Mouse (Mus musculus) retina, embryonic 14.5 days (tissue): ENCODE measurements at regions not wholly inside any gene's neighbourhood (a gene's known extent, or its start where the extent isn't known, plus 50 kb on each side); places are given as distances from the start of the nearest gene placed in this dataset.

ENCODE experiments used
- DNase-seq: peaks from one replicate; pipeline ENCODE4 v3.0.0-alpha.2; 2015; ENCODE audit warnings: low spot score

GRCm38 (mm10) chr9:32906233-32906872 is 270.3 kb downstream of the Ets1 start:
- no peak for DNase-seq

- DNase-seq: no peak
Measured at GRCm38 (mm10) chr9:32910641-32911040, 274.6 kb downstream of the Ets1 start.

DNA sequence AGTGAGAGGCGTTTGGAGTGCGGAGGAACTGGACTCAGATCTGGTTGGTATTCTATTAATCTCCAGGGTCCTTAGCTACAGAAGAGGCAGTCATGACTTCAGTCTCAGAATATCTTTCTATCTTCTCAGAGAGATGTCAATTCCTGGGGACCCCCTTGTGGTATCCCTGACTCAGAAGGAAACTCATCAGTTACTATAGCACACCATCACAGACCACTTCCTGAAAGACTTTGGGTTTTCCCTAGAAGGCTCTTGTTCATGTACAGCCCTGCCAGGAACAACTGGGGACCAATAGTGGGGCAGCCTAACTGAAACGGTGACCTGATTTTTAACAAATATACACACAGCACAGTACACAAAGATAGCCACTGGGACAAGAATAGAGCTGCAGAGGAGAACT is 279.6 kb downstream of the Ets1 start:
- no peak for DNase-seq

DNA sequence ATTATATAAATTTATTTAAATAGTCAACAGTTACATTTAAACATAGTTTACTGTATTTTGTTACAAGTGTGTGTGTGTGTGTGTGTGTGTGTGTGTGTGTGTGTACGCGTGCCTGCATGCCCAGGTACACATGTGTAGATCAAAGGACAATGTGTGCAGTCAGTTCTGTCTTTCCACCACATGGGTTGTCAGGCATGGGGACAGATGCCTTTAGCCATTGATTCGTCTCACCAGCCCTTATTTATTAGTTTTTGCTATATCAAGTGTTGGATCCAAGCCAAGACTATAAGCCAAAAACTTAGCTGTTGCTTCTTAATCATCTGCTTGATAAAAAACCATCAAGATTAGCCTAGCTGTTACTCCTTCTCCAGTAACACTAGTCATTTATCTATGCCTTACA is 280.7 kb downstream of the Ets1 start:
- DNase-seq: no peak

DNA sequence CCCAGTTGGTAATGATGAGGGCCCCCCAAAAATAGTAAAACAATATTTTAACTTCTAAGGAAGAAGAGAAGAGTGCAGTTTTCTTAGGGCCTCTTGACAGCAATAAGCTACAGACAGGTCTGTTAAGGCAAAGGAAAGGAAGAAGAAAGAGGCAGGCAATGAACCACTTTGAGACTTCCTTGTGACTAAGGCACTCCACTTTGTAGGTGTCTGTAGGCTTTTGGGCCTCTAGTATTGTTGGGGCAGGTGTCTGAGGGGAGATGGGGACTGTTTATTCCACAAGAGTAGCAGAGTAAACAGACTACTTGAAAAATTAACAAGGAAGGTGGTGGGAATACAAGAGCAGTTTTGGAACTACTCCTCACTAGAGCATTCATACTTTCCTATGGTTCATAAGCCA is 287.9 kb downstream of the Ets1 start:
- DNase-seq: no peak

- DNase-seq: no peak
Measured at GRCm38 (mm10) chr9:32924333-32924886, 288.4 kb downstream of the Ets1 start.

DNA sequence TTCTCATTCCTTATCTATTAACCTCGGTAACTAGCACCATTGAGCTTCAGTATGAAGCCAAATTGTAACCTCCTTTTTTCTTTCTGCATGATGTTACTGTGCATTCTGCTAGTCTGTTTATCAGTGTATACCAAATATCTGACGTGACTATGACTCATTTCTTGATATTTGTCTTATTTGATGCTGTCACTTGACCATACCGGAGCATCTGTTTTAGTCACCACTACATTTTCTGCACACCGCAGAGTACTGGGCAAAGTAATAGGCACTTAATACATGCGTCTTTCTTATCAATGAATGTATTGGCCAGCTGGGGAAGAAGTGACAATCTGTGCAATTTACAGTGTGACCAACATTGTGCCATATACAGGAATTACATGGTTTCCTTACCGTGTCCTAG is 289.0 kb downstream of the Ets1 start:
- no peak for DNase-seq

DNA sequence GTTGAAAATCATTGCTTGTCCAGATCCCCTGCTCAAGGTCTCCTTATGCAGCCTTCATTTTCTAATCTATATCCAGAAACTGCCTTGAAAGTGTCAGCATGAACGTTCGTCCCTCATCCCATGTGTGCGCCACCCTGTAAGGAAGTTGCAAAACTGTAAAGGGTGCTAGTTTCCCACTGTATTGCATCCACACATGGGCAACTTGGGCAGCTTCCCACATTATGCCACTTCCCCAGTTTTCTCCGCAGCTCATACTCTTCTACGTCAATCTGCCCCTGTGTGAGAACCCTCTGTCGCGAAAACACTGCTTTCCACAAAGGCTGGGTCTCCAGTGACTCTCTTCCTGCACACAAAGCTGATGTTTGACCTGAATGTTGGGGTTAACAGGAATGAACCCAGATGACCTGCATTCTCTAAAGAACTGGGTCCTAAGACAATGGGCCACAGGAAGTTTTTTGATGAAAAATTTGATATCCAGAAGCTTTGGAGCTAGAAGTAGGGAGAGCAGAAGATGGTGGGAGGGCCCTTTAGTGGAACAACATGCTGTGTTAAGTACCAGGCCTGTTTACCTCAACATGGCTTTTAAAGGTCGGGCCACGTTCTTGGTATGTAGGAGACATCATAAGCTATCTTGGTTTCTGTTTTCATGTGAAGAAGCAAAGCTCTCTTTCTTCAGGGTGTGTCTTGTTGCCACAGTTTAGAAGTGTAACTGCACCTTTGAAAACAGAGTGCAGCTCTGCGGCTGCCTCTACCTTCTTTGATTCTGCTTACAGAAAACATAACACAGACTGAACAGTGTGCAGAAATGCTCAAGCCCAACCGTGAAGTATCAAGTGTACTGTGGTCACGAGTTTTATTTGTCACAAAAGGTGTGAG is 289.9 kb downstream of the Ets1 start:
- no peak for DNase-seq

GRCm38 (mm10) chr9:32927656-32928055 is 291.6 kb downstream of the Ets1 start:
- DNase-seq: no peak

DNA sequence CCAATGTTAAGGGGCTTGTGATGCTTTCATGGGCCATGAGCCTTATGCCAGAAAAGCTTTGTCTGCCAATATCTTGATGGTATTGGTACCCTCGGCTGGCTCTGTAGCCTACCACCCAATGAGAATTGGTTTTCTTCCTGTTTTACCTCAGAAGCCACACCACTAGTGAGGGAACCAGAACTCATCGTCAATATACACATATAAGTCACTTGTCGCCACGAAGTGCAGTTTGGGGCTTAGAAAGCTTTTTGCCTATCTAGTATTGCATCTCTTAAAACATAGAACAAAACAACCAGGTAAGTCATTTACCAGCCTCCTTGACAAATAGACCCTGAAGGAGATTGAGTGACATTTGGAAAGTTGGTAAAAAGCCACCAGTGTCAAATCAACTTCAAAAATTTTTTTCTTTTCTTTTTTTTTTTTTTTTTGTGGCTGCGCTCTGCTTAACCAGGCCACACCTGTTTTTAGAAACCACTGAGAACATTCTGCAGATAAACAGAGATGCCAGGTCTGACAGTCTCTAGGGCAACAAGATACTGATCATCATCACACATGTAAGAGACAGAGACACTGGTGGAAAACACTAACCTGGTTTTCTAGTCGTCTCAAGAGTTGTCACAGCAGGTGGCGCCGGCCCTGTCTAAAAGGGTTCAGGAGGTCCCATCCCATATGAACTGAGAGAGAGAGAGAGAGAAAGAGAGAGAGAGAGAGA is 292.4 kb downstream of the Ets1 start:
- no peak for DNase-seq

GRCm38 (mm10) chr9:32929331-32929730 is 293.3 kb downstream of the Ets1 start:
- no peak for DNase-seq

DNA sequence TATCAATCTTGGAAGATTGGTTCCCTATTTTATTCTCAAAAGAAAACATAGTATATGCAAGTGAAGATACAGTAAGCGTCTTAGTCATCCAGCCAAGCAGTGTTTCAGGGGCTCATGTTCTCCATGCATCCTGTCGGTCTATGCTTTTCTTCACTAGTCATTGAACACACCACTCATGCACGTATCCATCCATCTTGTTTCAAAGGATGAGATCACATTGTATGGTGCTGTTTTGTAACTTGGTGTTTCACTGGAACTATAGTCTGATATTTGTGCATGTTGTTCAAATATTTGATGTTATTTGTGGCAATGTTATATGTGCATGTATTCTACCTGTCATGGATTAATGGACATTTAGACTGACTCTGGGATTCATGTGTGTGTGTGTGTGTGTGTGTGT is 293.8 kb downstream of the Ets1 start:
- no peak for DNase-seq

GRCm38 (mm10) chr9:32931266-32932005 is 295.4 kb downstream of the Ets1 start:
- DNase-seq: no peak

DNA sequence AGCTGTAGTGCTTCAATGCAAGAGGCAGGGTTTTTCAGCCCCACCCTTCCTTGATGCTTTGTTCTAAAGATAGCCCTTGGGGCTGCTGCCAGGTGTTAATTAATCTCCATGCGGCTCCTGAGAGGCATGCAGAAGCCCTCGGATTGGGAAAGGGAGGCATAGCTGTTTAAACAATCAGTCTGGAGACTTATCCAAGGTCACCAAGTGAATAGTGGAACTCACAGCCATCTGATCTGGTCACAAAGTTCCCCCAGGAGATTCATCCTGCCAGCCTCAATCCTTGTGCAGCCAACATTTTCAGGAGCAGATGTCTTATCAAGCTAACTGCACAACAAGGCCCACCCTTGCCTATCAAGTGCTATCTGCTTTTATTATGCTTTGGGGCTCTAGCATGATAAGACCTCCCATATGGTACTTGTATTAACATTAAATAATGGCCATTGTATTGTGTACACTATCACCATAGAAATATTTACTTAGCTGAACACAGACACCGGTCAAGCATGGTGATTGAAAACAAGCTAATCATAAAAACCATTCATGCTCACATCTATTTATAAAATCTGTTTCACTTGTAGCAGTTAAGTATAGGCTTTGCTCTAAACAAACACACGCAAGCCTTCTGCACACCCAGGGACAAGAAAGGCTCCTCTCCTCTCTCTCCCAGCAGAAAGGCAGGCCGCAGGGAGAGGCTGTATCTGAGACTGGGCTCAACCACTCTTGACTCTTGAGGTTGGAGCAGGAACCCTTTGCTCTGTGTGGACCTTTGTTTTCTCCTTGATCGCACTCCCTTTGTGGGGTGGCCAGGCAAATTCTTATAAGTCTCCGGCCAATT is 297.4 kb downstream of the Ets1 start:
- no peak for DNase-seq

GRCm38 (mm10) chr9:32934436-32934835 is 298.4 kb downstream of the Ets1 start:
- no peak for DNase-seq

- DNase-seq: no peak
Measured at GRCm38 (mm10) chr9:32936462-32936861, 300.4 kb downstream of the Ets1 start.

GRCm38 (mm10) chr9:32937391-32937790 is 301.4 kb downstream of the Ets1 start:
- no peak for DNase-seq

DNA sequence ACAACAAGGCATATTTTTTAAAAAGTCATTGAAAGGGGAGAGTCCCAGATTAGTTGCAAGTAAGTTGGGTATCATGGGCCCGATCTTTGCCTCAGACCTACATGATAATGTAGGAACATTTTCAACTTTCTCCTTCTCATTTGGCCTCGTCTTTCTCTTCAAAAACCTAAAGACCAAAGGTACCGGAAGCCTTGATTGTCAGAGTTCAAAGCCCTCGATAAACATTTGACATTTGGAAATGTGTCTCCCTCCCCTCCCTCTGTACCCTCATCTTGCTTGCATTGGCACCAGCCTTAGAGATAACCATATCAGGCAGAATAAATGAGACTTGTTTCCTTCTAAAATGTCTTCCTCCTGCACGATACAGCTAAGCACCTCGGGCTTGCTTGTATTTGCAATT is 302.8 kb downstream of the Ets1 start:
- no peak for DNase-seq

DNA sequence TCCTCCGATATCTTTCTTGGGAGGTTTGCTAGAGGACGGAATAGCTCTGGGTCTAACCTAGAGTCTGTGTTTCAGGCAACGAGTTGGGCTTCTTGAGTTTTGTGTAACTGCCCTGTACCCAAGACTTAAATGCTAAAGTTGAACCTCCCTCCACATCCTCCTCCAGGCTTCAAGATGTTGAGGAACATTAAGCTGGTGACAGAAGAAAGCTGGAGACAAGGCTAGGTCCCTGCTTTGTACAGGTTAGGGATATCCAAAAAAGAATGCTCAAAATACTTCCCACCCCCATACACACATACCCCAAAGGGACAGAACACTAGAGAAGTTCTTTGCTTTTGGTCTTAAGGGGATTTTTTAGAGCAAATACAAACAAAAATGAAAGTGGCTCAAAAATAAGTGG is 303.6 kb downstream of the Ets1 start:
- DNase-seq: no peak

- DNase-seq: peak; percentile 90
Measured at GRCm38 (mm10) chr9:32940111-32940813, 304.2 kb downstream of the Ets1 start.
